Mouse (Mus musculus) kidney, postnatal 0 days (tissue): ENCODE results near the gene Ube2v1. TPM values are rescaled to one million over a fixed set of nuclear protein-coding genes. Genes with fewer than 3 reads are reported as not detected.

Experiments used
- ATAC-seq: fragments of 200-750 bp; cut with Nextera tagmentation; replicated peaks from 2 replicates; pipeline ENCODE4 v1.8.0; 2017; ENCODE audit warnings: low read depth, moderate number of reproducible peaks, moderate TSS enrichment, moderate library complexity; ENCODE audit not compliant: low FRiP score
- DNase-seq: peaks from one replicate; pipeline ENCODE4 v3.0.0-alpha.2; 2016; ENCODE audit warnings: low spot score
- H3K27ac ChIP-seq: fragments of 300-500 bp; sonication (generic); 2 replicates; pipeline ENCODE4 v1.5.1; 2014; ENCODE audit warnings: mild to moderate bottlenecking
- H3K27me3 ChIP-seq: fragments of 300-500 bp; sonication (generic); 2 replicates; pipeline ENCODE4 v1.6.1; 2014; ENCODE audit warnings: low read length, mixed read lengths; ENCODE audit not compliant: insufficient read depth
- H3K36me3 ChIP-seq: fragments of 300-500 bp; sonication (generic); 2 replicates; pipeline ENCODE4 v1.6.1; 2014; ENCODE audit warnings: low read length, mixed read lengths; ENCODE audit not compliant: insufficient read depth
- H3K4me1 ChIP-seq: fragments of 300-500 bp; sonication (generic); replicated peaks from 2 replicates; pipeline ENCODE4 v1.6.1; 2014; ENCODE audit warnings: antibody characterized with exemption, low read length, mixed read lengths; ENCODE audit not compliant: insufficient read depth
- H3K4me2 ChIP-seq: fragments of 300-500 bp; sonication (generic); 2 replicates; pipeline ENCODE4 v1.6.1; 2014; ENCODE audit warnings: mild to moderate bottlenecking, low read length, moderate library complexity, mixed read lengths
- H3K4me3 ChIP-seq: fragments of 300-500 bp; sonication (generic); replicated peaks from 2 replicates; pipeline ENCODE4 v1.5.1; 2014; ENCODE audit warnings: low read depth, low read length
- H3K9ac ChIP-seq: fragments of 300-500 bp; sonication (generic); 2 replicates; pipeline ENCODE4 v1.6.1; 2014; ENCODE audit warnings: low read depth, low read length
- H3K9me3 ChIP-seq: fragments of 300-500 bp; sonication (generic); replicated peaks from 2 replicates; pipeline ENCODE4 v1.6.1; 2016; ENCODE audit warnings: low read length, inconsistent platforms, mixed read lengths
- CTCF ChIP-seq: IDR thresholded peaks from 2 replicates; pipeline ENCODE4 v1.5.1; 2016; ENCODE audit warnings: antibody characterized with exemption, low read depth, mild to moderate bottlenecking, moderate library complexity
- WGBS: fragments of 180-500 bp; shearing (Covaris S2); extraction: QIAGEN DNeasy Blood & Tissue Kit; methylation state at CpG from one replicate; pipeline ENCODE4 v1.1.7; 2014; 5-methylcytosine and 5-hydroxymethylcytosine counted together
- polyA plus RNA-seq: library from polyadenylated mRNA; unstranded; fragments of >200 nt; fragmentation: Nextera tagmentation; extraction: Ambion mirVana; gene quantifications from 2 replicates; pipeline ENCODE4 v1.2.1, GENCODE M21; 2015

Ube2v1 gene
- polyA plus RNA-seq, 1 experiment from 2014 or later, result 256 TPM

GRCm38 (mm10) chr2:167577186-167577785 is 54.6 kb downstream of the Ube2v1 start:
- TF ChIP-seq CTCF, result no peak
- Histone ChIP-seq H3K4me3 (no peak overlapping the region), H3K9me3 (no peaks in the 10 kb centered on the region), H3K36me3 (no peaks in the 10 kb centered on the region), H3K27me3 (no peaks in the 10 kb centered on the region), H3K4me1 (no peaks in the 10 kb centered on the region), H3K4me2 (no peak overlapping the region), H3K9ac (no peak overlapping the region), H3K27ac (no peak overlapping the region)
- no peak for DNase-seq
- ATAC-seq, result no peak
- 50% methylated on average over 9 of the region's 9 CpGs for WGBS

- no peaks in the 10 kb centered on the region for H3K27me3 ChIP-seq
- no peak overlapping the region for H3K9ac ChIP-seq
- no peak overlapping the region for H3K4me2 ChIP-seq
- no peaks in the 10 kb centered on the region for H3K4me1 ChIP-seq
- no peak for TF ChIP-seq CTCF
- no peaks in the 10 kb centered on the region for H3K36me3 ChIP-seq
- no peak for ATAC-seq
- DNase-seq, result no peak
- no peak overlapping the region for H3K4me3 ChIP-seq
- 71% methylated on average over 8 of the region's 8 CpGs for whole genome bisulfite sequencing
- H3K27ac ChIP-seq, result no peak overlapping the region
- no peaks in the 10 kb centered on the region for H3K9me3 ChIP-seq
These were observed 55.7 kb downstream of the Ube2v1 start for GRCm38 (mm10) chr2:167576121-167576620.

GRCm38 (mm10) chr2:167575581-167575980 is 56.3 kb downstream of the Ube2v1 start:
- H3K27ac ChIP-seq, result no peak overlapping the region
- no peak for TF ChIP-seq CTCF

GRCm38 (mm10) chr2:167574814-167575213 is 57.1 kb downstream of the Ube2v1 start:
- Histone ChIP-seq H3K27me3 (no peaks in the 10 kb centered on the region), H3K9ac (no peak overlapping the region), H3K4me3 (no peak overlapping the region), H3K9me3 (no peaks in the 10 kb centered on the region), H3K27ac (no peak overlapping the region), H3K4me1 (no peaks in the 10 kb centered on the region), H3K4me2 (no peak overlapping the region), H3K36me3 (no peaks in the 10 kb centered on the region)
- TF ChIP-seq CTCF, result no peak
- ATAC-seq, result no peak
- WGBS, result 55% methylated on average over 9 of the region's 9 CpGs
- DNase-seq, result no peak

More at GRCm38 (mm10) chr2:167575581-167575980, 56.3 kb downstream of the Ube2v1 start:
- no peak overlapping the region for H3K4me2 ChIP-seq
- ATAC-seq (no peak), DNase-seq (no peak)
- H3K4me3 ChIP-seq, result no peak overlapping the region
- no peaks in the 10 kb centered on the region for H3K4me1 ChIP-seq
- no peaks in the 10 kb centered on the region for H3K36me3 ChIP-seq
- H3K27me3 ChIP-seq, result no peaks in the 10 kb centered on the region
- H3K9me3 ChIP-seq, result no peaks in the 10 kb centered on the region
- WGBS, result 81% methylated on average over 7 of the region's 7 CpGs
- H3K9ac ChIP-seq, result no peak overlapping the region

GRCm38 (mm10) chr2:167571442-167572220 is 60.3 kb downstream of the Ube2v1 start:
- Histone ChIP-seq H3K4me3 (no peak overlapping the region), H3K9me3 (no peaks in the 10 kb centered on the region), H3K27ac (no peak overlapping the region), H3K36me3 (no peaks in the 10 kb centered on the region), H3K4me1 (no peaks in the 10 kb centered on the region), H3K9ac (no peak overlapping the region), H3K4me2 (no peak overlapping the region), H3K27me3 (no peaks in the 10 kb centered on the region)
- WGBS, result 74% methylated on average over 18 of the region's 18 CpGs
- DNase-seq, result no peak
- no peak for TF ChIP-seq CTCF
- no peak for ATAC-seq

GRCm38 (mm10) chr2:167570815-167571214 is 61.1 kb downstream of the Ube2v1 start:
- ATAC-seq (no peak), DNase-seq (no peak)
- no peaks in the 10 kb centered on the region for H3K27me3 ChIP-seq
- H3K9me3 ChIP-seq, result no peaks in the 10 kb centered on the region
- 0 out of 2 replicates have a peak overlapping the region, but pooled peaks have one; percentile 57 for H3K27ac ChIP-seq
- no peak overlapping the region for H3K4me2 ChIP-seq
- WGBS, result 83% methylated on average over 6 of the region's 6 CpGs
- peaks cover under 1% of the 10 kb centered on the region; the same call in 1 of the 2 replicates for H3K4me1 ChIP-seq
- H3K9ac ChIP-seq, result no peak overlapping the region
- H3K36me3 ChIP-seq, result no peaks in the 10 kb centered on the region
- TF ChIP-seq CTCF, result no peak
- no peak overlapping the region for H3K4me3 ChIP-seq
